Mouse (Mus musculus): ENCODE measurements around the gene Cacna2d2.
A peak's percentile ranks its signal among the peaks of the same experiment; 100 is the strongest.

Gene Cacna2d2

GRCm38 (mm10) chr9:107462907-107463306 is 63.5 kb downstream of the Cacna2d2 start:
- no peak for DNase-seq (ENCODE audit: low read depth)

- no peak for DNase-seq (ENCODE audit: low read depth)
Measured at GRCm38 (mm10) chr9:107463509-107463908, 64.1 kb downstream of the Cacna2d2 start.

- DNase-seq (ENCODE audit: low read depth) = no peak
Measured at GRCm38 (mm10) chr9:107464130-107464529, 64.7 kb downstream of the Cacna2d2 start.

GRCm38 (mm10) chr9:107465657-107466056 is 66.2 kb downstream of the Cacna2d2 start:
- no peak for DNase-seq (ENCODE audit: low read depth)

- no peak for DNase-seq (ENCODE audit: low read depth)
Measured at GRCm38 (mm10) chr9:107469213-107469795, 69.9 kb downstream of the Cacna2d2 start.

GRCm38 (mm10) chr9:107470427-107470826 is 71.0 kb downstream of the Cacna2d2 start:
- no peak for DNase-seq (ENCODE audit: low read depth)

GRCm38 (mm10) chr9:107474016-107474415 is 74.6 kb downstream of the Cacna2d2 start:
- no peak for DNase-seq (ENCODE audit: low read depth)

GRCm38 (mm10) chr9:107478979-107479378 is 79.6 kb downstream of the Cacna2d2 start:
- DNase-seq (ENCODE audit: low read depth) = no peak

- no peak for DNase-seq (ENCODE audit: low read depth)
Measured at GRCm38 (mm10) chr9:107479593-107479992, 80.2 kb downstream of the Cacna2d2 start.

GRCm38 (mm10) chr9:107480477-107481069 is 81.2 kb downstream of the Cacna2d2 start:
- no peak for DNase-seq (ENCODE audit: low read depth)

GRCm38 (mm10) chr9:107481340-107481739 is 81.9 kb downstream of the Cacna2d2 start:
- no peak for DNase-seq (ENCODE audit: low read depth)

- DNase-seq (ENCODE audit: low read depth) = no peak
Measured at GRCm38 (mm10) chr9:107482004-107482403, 82.6 kb downstream of the Cacna2d2 start.

- no peak for DNase-seq (ENCODE audit: low read depth)
Measured at GRCm38 (mm10) chr9:107482770-107483169, 83.4 kb downstream of the Cacna2d2 start.

- DNase-seq (ENCODE audit: low read depth) = no peak
Measured at GRCm38 (mm10) chr9:107483714-107484113, 84.3 kb downstream of the Cacna2d2 start.

- no peak for DNase-seq (ENCODE audit: low read depth)
Measured at GRCm38 (mm10) chr9:107484302-107484701, 84.9 kb downstream of the Cacna2d2 start.

GRCm38 (mm10) chr9:107484766-107485165 is 85.4 kb downstream of the Cacna2d2 start:
- DNase-seq (ENCODE audit: low read depth) = no peak

- DNase-seq (ENCODE audit: low read depth) = no peak
Measured at GRCm38 (mm10) chr9:107486086-107486485, 86.7 kb downstream of the Cacna2d2 start.

- DNase-seq (ENCODE audit: low read depth) = no peak
Measured at GRCm38 (mm10) chr9:107486507-107487225, 87.3 kb downstream of the Cacna2d2 start.

- no peak for DNase-seq (ENCODE audit: low read depth)
Measured at GRCm38 (mm10) chr9:107490146-107490545, 90.7 kb downstream of the Cacna2d2 start.

GRCm38 (mm10) chr9:107490625-107491024 is 91.2 kb downstream of the Cacna2d2 start:
- no peak for DNase-seq (ENCODE audit: low read depth)

- peak; percentile 9 for DNase-seq (ENCODE audit: low read depth)
Measured at GRCm38 (mm10) chr9:107493511-107493910, 94.1 kb downstream of the Cacna2d2 start.

GRCm38 (mm10) chr9:107494238-107494637 is 94.8 kb downstream of the Cacna2d2 start:
- DNase-seq (ENCODE audit: low read depth) = no peak

GRCm38 (mm10) chr9:107496359-107496758 is 96.9 kb downstream of the Cacna2d2 start:
- DNase-seq (ENCODE audit: low read depth) = no peak

Measured in fibroblast of lung, adult 2 months (primary cell).